Mouse (Mus musculus): ENCODE data around the gene Kdm2b.

GRCm38 (mm10) chr5:122832996-122833395, 156.6 kb downstream of the Kdm2b start:
- TF ChIP-seq CTCF (IDR thresholded peaks at IDR 0.05; ENCODE audit: control insufficient read depth, insufficient read depth, insufficient replicate concordance, low read depth, low read length) (no peak), POLR2A (IDR thresholded peaks at IDR 0.05; ENCODE audit: control insufficient read depth, low read depth, low read length) (no peak)
